Mouse (Mus musculus) gastrocnemius, postnatal 25 days (tissue): ENCODE results near the gene Ppp1r9a. TPM values are rescaled to one million over a fixed set of nuclear protein-coding genes. Genes with fewer than 3 reads are reported as not detected.

Experiments
- DNase-seq: peaks from one replicate; pipeline ENCODE4 v3.0.0; 2022
- total RNA-seq, 2 experiments: library from RNA; stranded (reverse); gene quantifications; 1 replicate in 1 of 2; 2 replicates in 1 of 2; pipeline ENCODE4 v1.2.3; 2021

Ppp1r9a gene
- total RNA-seq, 2 experiments from 2014 or later: 3.2 to 4.0 TPM

DNA sequence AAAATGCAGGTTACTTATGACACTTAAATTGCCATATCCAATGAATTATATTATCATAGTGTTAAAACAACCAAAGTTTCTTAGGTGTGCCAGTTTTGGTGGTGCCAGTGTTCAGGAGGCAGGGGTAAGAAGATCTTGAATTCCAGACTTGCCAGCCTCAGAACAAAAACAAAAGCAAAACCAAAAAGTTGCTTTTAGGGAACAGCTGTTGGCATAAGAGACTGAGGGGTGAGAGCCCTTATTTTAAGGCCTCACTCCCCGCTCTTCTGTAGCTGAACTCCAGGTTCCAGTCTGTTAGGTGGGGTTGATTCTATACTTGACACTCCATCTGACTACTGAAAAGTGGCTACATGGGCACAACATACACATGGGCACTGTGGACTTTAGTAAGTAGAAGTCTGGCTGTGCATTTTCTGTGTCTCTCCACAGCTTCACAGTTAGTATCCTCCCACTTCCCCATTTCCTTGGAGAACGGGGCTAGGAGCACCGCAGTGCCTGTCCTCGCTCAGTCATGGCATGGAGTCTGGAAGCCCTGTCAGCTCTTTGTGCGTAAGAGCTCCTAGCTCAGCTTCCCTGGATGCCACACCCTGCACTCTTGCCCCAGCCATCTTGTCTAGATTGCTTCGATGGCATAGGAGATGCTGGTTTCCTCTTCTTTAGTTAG, 103.7 kb downstream of the Ppp1r9a start:
- no peak for DNase-seq

DNA sequence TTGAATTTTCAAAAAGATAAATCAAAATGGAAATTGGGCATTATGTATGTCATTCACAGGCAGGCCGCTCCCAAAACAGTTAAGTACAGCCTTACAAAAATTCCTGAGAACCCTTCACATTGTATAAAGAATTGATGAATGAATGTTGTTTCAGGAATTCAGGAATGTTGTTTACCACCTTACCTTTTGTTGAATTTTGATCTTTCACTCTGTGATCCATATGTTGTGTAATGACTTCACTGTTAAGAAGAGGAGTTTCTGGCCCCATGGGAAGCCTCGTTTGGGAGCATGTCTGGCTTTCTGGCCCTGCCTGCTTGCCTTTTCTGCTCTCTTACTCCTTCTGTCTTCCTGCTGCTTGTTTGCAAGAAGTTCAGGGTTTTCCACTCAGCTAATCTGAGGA, 105.4 kb downstream of the Ppp1r9a start:
- DNase-seq: no peak

DNA sequence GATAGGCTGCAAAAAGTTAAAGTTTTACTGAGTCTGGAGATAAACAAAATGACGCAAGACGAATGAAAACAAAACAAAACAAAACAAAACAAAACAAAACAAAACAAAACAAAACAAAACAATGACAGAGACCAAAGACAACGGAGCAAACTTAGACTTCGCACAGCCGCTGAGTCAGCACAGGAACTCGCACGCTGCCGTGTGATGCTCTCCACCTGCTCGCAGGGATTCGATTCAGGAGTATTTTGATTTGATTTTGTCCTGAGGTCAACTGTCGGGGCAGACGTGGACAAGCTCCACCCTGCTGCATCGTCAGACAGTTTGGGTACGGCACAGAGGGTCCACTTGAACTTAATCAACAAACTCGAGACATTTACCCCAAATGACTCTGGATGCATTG, 105.9 kb downstream of the Ppp1r9a start:
- DNase-seq: no peak

DNA sequence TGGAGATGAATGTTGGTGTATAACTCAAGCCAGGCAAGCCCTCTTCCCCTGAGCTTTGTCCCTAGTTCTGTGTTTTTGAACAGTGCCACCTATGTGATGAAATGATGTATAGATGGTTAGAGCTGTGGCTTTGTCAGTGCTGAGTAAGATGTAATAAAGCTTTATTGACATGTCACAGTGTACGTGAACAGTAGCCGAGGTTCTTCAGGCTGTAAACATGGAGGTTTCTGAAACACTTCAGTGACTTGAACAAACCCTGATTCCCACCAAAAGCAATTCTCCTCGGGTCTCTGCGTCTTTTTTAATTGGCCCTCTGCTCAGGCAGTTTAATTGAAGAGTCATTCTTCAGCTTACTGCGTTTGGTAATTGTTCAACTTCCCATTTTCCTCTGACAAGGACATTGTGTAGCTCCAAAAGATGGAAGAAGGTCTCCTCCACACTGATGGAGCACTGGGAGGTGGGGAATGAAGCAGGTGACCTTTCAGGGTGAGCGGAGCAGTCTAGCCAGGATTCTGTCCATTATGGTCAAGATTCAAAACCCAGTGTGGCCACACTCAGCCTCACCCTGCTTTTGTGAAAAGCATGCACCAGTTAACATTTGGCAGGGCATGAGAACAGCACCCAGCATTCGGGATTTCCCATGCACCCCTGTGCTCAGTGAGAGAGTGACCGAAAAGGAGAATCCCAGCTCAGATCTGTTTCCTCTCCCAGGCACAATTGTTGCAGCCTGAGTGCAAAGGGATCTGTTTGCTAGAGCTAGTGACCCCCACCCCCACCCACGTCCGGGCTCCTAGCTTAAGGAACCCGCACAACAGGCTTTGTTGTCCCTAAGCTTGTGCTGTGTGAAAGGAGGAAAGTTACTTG, 108.1 kb downstream of the Ppp1r9a start:
- DNase-seq: no peak

DNA sequence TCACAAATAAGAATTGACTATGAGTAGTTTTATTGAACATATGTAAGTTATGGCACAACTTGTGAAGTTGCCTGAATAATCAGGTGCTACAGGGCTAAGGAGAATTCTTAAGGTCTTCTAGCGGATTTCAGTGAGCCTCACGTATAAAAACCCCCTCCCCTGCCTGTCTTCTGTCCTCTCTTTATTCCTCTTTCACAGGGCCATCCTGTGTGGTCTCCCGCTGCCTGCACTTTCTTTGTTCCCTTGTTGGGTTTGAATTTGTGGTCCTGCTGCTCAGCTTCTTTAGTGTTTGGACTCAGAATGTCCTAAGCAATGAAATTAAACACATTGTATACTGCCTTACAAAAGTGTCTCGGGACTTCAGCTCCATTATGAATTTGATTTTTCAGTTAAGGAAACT, 110.1 kb downstream of the Ppp1r9a start:
- no peak for DNase-seq

DNA sequence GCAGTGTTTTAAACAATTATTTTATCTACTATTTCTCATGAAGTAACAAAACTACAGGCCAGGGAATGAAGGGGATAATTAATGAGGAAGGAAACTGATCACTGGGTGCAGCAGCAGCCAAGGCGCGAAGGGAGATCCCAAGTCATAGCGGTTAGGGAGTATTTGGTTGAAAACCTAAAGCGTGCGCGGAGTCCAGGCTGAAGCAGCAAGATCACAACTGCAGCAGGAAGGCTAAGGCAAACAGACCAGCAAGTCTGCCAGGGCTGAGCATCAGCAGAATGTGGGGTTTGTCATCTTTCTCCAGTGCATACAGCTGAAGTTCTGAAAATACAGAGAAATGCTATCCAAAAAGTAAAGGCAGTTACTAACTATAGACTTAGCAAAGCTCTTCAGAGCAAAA, 111.8 kb downstream of the Ppp1r9a start:
- DNase-seq: no peak

DNA sequence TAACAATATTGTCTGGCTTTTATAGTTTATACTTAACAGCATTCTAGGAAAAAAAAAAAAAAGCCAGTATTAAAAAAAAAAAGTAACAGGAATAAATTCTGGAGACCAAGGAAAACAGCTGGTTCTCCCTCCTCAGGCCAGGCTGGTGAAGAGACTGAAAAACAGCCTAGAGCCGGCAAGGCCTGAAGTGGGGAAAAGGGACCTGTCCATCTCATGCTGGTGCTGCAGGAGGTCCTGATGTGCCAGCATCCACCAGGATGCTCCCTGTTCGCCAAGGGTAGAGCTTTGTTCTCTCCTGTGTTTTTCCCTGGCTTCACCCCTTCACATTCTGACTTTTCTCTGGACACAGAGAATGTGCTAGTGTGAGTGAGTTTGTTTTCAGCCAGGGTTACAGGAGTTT, 112.5 kb downstream of the Ppp1r9a start:
- no peak for DNase-seq

DNA sequence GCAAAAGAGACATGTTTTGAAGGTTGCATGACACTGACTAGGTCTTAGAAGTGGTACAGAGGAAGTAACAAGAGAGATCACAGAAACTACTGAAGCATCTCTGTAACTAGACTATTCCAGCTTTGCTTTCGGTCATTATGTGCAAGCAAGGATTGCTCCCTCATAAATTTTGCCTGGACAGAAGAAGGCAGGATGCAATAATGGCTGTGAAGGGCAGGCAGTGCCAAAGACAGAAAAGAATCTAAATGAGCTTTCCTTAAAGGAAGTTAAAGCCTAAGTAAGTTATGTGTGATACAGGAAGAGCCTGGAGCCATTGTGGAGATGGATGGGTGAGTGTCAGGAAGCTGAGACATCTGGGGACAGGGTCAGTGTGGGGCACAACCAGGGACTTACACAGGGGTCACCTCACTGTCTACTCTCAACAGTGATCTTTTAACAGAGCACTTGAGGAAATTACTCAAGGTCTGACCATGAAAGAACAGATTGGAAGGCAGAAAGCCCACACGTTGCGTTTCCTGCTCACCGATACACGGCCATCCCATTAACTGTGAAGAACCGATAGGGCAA, 115.3 kb downstream of the Ppp1r9a start:
- DNase-seq: no peak

DNA sequence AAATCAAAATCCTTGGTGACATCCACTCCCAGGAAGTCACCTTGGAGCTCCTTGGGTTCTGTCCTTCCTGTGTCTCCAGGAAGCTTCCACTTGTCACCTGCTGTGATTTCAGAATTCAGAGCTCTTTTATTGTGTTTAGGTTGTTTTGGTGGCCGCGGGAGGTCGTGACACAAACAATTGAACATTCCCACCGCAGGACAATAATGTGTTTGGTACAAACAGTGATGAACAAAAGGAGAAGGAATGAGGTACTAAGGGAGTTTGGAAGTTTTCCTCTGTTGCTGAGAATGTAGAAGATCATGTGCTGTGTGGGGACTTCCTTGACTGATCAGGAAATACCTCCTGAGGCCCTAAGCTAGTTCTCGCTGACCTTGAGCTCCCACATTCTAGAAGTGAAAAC, 116.5 kb downstream of the Ppp1r9a start:
- DNase-seq: no peak

DNA sequence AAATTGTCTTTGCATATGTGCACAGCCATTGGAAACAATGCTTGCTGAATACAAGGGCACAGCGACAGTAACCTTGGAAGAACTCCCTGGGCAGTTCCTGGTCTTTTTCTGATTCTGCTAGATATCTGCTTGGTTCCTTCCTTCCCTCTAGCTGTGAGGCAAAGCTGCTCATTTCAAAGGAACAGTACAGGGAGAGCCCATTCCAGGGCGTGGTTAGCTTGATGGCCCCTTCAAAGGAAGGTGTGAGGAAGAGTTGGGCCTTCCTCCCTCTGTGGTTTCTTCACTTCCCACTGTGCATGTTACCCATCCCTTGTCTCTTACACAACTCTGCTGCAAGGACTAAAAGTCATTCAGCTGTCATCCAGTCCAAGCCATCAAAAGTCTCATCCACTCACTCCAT, 117.3 kb downstream of the Ppp1r9a start:
- DNase-seq: no peak

DNA sequence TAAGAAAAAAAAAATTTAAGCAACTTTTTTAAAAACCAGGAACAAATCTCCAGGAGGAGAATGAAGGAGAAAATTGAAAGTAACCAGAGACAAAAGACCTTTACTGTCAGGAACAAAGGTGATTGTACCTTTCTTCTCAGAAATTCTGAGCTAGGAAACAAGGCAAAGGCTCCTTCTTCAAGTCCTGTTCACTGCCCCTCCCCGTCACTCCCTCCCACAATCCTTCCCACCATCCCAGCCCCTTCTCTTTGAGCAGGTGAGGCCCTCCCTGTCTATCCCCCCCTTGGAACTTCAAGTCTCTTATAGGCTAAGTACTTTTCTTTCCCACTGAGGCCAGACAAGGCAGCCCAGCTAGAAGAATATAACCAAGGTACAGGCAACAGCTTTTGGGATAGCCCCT, 117.8 kb downstream of the Ppp1r9a start:
- DNase-seq: no peak

DNA sequence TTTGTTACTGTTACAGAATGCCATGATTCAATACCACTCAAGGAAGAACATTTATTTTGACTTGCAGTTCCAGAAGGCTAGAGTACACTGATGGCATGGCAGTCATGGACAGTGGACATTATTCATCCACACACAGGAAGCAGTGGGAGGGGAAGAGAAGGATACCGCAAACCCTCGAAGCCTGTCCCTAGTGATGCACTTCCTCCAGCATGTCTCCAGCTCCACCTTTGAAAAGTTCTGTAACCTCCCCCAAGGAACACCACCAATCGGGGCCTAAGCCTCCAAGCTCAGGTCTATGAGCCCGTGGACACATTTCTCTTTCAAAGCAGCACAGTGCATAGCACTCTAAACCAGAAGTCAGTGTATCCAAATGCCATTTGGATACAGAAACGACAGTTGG, 120.0 kb downstream of the Ppp1r9a start:
- DNase-seq: no peak

DNA sequence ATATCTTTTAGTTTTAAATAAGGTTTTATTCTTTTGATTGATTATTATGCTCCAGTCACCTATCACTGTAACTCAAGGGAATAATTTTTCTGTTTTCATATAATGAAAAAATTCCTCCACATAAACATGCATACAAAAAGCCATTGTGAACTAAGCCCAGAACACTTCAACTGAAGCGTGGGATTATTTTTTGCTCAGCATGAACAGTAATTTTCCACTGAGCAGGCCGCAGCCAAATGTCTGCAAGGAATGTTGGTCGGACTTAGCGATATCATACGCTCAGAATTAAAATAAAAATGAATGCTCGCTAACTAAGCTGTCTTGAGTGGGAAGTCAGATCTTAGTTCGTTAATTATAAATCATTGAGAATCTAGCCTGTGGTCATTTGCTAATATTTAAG, 122.2 kb downstream of the Ppp1r9a start:
- DNase-seq: no peak

DNA sequence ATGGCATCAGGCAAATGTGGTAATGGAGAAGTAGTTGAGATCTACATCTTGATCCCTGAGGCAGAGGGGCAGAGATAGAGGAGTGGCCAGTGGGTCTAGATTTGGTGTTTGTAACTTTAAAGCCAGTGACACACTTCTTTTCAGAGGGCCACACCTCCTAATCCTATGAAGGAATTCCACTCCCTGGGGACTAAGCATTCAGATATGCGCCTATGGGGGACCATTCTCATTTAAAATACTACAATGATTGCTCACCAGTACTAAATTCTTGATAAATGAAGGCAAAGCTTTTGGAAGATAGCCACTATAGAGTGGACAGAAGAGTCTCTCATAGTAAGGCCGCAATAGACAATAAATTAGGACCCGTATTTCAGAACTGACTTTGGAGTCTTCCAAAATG, 124.1 kb downstream of the Ppp1r9a start:
- no peak for DNase-seq

DNA sequence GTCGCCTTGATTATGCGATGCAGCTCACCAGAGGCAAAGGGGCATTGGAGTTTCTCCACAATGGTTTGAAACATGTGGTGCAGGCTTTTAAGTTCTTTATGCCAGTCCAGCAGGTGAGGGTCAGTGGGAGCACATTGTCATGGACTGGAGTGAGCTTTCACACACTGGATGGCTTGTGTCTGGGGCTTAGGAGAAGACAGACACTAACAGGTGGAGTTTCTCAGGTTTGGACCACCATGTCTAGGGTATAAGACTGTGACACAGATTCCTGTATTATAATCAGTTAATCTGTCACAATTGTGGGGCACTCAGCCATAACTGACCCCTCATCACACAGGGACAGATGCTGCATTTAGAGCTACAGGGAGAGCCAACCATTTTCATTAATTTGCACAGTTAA, 124.5 kb downstream of the Ppp1r9a start:
- no peak for DNase-seq

DNA sequence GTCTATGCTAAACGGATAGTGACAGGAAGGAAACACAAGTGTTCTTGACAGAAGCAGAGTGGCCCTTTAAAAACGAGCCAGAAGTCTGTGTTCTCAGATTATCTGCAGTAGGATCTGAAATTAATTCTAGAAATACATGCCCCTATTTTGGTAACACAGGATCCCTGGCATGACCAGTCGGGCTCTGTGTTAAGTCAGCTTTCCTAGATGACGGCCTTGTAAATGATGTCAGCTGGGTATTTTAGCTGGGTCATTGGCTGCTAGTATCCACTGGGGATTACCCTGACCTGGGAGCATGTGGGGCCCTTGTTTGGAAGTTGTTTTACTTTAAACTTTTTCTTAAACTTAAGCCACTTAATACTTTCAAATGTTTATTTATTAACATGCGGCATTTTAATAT, 125.1 kb downstream of the Ppp1r9a start:
- no peak for DNase-seq

DNA sequence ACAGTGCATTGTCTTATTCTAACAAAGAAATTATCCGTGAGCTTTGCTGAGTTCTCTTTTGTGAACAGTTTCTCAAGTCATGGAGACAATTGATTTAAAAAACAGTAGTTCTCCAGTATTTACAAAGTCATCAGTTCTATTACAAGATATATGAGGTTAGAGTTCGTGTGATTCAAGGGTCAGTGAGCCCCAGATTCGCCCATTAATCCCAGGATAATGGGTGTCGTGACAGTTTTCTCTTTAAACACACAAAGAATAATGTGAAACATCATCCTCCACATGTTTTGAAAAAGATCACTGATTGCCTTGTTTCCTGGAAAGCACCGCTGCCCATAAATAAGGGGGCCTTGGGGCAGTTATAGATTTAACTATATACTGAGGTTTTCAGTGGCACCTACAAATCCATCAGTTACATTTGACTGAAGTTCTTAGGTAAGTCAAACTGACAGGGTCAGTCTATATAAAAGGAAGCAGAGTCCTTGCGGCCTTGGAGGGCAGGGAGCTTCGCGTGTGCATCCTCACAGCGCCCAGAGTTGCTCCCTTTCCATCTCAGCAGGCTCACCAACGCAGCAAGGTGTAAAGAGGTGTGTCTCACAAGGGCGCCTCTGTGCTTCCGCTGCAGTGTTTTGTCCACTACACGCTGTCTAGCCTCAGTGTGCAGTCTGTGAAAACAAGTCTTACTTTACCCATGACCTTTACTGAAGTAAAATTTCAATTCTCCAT, 126.6 kb downstream of the Ppp1r9a start:
- no peak for DNase-seq

DNA sequence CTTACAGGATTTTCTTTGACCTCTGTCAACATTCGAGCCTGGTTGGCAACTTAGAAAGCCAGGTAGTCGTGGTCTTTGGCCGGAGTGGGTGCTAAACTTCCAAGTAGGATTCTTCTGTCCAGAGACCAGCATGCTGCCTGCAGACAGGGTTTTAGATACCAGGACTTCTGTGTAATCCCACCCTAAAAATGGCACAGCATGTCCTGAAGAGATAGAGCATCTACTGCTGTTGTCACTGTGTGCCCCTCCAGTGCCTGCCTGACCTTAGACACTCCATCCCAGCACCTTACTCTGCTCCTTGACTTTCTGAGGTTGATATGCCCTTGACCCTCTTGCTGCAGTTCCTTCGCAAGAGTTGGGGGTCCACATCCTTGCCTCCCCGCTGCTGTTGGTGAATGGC, 127.2 kb downstream of the Ppp1r9a start:
- no peak for DNase-seq

DNA sequence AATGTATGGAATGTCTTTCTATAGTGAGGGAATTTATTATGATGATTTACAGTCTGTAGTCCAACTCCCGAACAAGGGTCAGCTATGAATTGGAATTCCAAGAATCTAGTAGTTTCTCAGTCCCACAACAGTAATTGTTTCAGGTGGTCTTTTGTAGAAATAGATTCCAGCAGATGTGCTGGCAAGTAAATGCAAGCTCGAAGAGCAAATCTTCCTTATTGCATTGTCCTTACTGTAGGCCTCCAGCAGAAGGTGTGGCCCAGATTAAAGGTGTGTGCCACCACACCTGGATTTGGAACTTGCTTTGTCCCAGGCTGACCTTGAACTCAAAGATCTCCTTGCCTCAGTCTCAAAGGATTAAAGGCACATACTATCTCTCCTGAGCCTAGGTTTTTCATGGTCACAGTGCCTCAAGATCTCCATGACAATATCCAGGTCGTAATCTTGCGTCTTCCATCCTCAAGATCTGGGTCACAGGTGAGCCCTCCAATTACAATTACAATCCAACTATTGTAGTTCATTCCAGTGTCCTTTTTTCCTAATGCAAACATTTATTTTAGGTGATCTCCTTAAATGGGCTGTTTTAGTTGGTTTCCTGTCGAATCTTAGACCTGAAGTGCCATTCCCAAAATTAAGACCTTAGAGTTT, 130.4 kb downstream of the Ppp1r9a start:
- DNase-seq: no peak

DNA sequence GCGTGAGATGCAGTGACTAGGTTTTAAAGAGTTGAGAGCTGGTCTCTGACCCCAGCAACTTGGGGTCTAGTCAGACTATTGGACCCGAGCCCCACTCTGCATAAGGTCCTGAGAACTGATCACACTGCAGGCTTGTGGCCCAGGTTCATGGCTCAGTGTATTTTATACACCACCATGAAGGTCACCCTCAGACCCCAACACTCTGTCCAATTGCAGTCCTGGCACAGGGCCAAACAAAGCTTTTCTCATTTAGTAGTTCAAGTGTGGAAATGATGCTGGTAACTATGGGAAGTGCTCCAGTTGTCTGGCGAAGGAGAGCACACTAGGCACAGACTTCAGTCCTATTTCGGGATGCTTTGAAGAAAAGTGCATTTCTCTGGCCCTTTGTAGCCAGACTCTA, 134.5 kb downstream of the Ppp1r9a start:
- no peak for DNase-seq

DNA sequence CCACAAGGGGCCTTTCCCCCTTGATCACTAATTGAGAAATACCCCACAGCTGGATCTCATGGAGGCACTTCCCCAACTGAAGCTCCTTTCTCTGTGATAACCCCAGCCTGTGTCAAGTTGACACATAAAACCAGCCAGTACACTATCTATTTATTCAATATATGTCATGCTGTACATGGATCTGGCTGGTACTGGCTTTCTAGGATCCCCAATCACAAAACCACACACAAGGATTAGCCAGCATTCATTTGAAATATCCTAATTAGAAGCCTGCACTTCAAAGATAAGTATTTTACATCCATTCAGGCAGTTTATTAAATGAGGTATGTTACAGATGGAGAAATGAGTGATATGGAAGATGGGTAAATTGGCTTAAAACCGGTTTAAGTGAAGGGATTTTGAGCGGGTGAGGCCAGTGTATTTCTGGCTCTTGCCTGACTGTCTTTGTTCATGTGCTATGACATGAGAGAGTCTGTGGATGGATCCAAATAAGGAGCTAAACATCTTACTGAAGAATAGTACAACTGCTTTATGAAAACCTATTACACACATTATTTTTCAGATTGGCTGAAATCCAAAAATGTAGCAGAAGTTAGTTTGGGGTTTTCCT, 135.5 kb downstream of the Ppp1r9a start:
- no peak for DNase-seq

DNA sequence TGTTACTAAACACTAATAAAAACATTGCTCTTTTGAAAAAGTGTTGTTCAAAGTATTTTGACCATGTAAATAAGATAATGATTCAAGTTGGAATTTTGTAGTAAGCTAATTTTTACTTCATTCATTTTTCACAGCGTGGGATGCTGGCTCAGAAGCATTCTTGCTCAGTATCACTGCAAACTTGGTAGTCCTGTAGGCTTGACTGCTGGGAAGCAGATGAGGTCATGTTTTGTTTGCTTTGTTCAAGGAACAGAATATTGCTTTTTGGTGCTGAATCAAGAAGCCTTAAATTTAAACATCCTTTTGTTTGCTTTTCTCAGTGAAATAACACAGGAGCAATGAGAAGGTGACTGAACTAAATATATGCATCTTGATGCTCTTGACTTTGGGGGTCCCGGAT, 136.6 kb downstream of the Ppp1r9a start:
- DNase-seq: no peak
